Mouse (Mus musculus) megakaryocyte, embryonic 14.5 days (primary cell): Measurements from ENCODE around the gene Myoc.

Experiments
- FLI1 ChIP-seq: IDR thresholded peaks from 2 replicates; pipeline ENCODE4 v1.6.1; 2012; ENCODE audit warnings: low read length, inconsistent platforms, mixed read lengths
- GATA1 ChIP-seq: IDR thresholded peaks from 3 replicates; pipeline ENCODE4 v1.6.1; 2012; ENCODE audit warnings: mixed read lengths, low read length, inconsistent platforms, borderline replicate concordance

DNA sequence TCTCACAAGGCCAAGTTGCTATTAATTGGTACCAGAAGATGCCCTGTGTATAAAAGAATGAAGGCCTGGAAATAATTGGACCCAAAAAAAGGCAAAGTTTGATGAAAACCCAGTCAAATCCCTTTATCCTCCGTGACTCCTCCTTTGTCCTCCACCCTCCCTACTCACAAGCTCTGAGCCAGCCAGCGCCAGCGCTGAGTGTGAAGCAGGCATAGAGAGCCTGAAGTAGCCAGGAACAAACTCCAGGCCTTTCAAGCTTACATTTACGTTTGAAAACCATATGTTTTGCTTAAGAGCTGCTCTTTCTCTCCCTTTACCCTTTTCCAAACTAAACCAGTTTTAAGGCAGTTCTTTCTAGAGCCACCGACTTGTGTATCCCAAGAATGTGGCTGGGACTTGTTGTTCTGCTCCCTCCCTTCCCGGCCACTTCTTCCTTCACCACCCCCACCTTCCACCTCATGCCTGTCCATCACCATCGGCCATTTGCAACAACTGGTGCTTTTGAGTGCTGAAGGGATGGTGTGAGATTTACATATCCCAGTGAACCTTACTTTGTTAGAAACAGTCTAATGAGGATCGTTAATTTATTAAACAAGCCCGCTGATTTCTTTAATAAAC lies 29.2 kb upstream of the Myoc start:
- TF ChIP-seq GATA1 (no peak), FLI1 (no peak)
